Mouse (Mus musculus) forebrain, embryonic 15.5 days (tissue): ENCODE measurements at regions not wholly inside any gene's neighbourhood (a gene's known extent, or its start where the extent isn't known, plus 50 kb on each side); places are given as distances from the start of the nearest gene placed in this dataset.

Experiments
- ATAC-seq: fragments of 200-750 bp; cut with Nextera tagmentation; replicated peaks from 2 replicates; pipeline ENCODE4 v1.8.0; 2017; ENCODE audit warnings: mild to moderate bottlenecking, moderate TSS enrichment, moderate library complexity
- H3K27ac ChIP-seq: fragments of 300-500 bp; sonication (generic); replicated peaks from 2 replicates; pipeline ENCODE4 v1.5.1; 2015; ENCODE audit warnings: mild to moderate bottlenecking, inconsistent platforms
- H3K27me3 ChIP-seq: fragments of 300-500 bp; sonication (generic); 2 replicates; pipeline ENCODE4 v1.6.1; 2015; ENCODE audit warnings: inconsistent platforms
- H3K36me3 ChIP-seq: fragments of 300-500 bp; sonication (generic); 2 replicates; pipeline ENCODE4 v1.6.1; 2015; ENCODE audit warnings: mild to moderate bottlenecking, inconsistent platforms
- H3K4me1 ChIP-seq: fragments of 300-500 bp; sonication (generic); 2 replicates; pipeline ENCODE4 v1.6.1; 2015; ENCODE audit warnings: inconsistent platforms
- H3K4me2 ChIP-seq: fragments of 300-500 bp; sonication (generic); replicated peaks from 2 replicates; pipeline ENCODE4 v1.6.1; 2015; ENCODE audit warnings: mild to moderate bottlenecking, inconsistent platforms
- H3K4me3 ChIP-seq: fragments of 300-500 bp; sonication (generic); 2 replicates; pipeline ENCODE4 v1.5.1; 2015; ENCODE audit warnings: mild to moderate bottlenecking, inconsistent platforms
- H3K9ac ChIP-seq: fragments of 300-500 bp; sonication (generic); replicated peaks from 2 replicates; pipeline ENCODE4 v1.6.1; 2015; ENCODE audit warnings: mild to moderate bottlenecking, inconsistent platforms
- H3K9me3 ChIP-seq: fragments of 300-500 bp; sonication (generic); 2 replicates; pipeline ENCODE4 v1.6.1; 2016; ENCODE audit warnings: inconsistent platforms
- whole genome bisulfite sequencing: fragments of 180-500 bp; shearing (Covaris S2); methylation state at CpG from one replicate; pipeline ENCODE4 v1.1.7; 2015; ENCODE audit warnings: mixed read lengths; 5-methylcytosine and 5-hydroxymethylcytosine counted together

DNA sequence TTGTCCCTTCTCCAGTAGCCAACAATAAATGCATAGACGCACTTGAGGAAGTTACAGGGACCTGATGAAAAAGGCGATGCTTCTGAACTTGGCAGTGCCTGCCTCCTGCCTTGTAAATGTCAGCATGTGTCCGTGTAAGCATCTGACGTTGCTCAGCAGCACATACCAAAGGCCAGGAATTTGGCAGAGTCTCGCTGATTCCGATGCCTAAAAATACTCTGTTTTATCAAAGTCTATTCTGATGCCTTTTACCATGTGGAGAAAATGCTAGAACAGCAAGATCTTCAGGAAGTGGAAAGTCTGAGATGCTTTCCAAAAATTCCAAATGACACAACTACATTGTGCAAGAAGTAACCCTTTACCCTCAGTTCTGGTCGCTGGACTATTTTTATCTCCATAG, 92.5 kb upstream of the N6amt1 start:
- Histone ChIP-seq H3K4me2 (no peak overlapping the region), H3K27ac (no peak overlapping the region), H3K9ac (no peak overlapping the region), H3K27me3 (no peaks in the 10 kb centered on the region), H3K9me3 (no peaks in the 10 kb centered on the region), H3K4me1 (0 out of 2 replicates have a peak, but pooled peaks cover 5% of the 10 kb centered on the region), H3K4me3 (no peak overlapping the region), H3K36me3 (no peaks in the 10 kb centered on the region)
- no peak for ATAC-seq
- WGBS = 57% methylated on average over 7 of the region's 7 CpGs

DNA sequence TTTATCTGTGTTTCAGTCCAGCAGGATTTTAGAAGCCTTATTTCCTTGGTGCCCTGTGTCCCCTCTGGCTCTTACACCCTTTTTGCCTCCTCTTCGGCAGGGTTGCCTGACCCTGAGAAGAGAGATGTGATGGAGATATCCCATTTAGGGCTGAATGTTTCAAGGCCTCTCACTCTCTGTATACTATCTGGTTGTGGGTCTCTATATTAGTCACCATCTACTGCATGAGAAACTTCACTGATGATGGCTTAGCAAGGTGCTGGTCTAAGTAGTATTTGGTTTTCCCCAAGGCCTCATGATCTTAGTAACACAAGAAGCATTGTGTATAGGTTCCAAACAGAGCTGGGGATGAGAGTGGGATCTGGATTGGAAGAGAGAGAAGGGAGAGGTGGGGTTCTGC, 99.2 kb upstream of the N6amt1 start:
- H3K27me3 ChIP-seq = no peaks in the 10 kb centered on the region
- no peaks in the 10 kb centered on the region for H3K4me1 ChIP-seq
- no peak overlapping the region for H3K4me2 ChIP-seq
- H3K4me3 ChIP-seq = no peak overlapping the region
- 89% methylated on average over 1 of the region's 1 CpGs for WGBS
- no peak for ATAC-seq
- H3K9ac ChIP-seq = no peak overlapping the region
- no peak overlapping the region for H3K27ac ChIP-seq
- no peaks in the 10 kb centered on the region for H3K36me3 ChIP-seq
- no peaks in the 10 kb centered on the region for H3K9me3 ChIP-seq

DNA sequence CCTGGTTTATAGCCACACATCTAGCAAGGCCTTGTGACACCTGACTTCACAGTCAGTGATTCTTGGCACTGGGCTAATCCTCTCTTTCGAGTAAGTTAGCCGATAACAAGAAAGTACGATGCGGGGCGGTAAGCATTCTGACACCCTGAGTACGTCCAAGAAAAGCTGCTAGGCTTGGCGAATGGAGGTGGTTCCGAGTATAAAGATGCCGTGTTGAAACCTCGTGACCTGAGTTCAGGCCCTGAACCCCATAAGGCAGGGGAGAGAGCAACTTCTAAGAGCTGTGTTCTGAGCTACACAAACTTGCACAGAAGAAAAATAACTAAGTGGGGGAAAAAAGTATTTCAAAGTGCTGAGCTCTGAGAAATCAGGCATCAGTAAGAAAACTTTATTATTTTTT, 103.5 kb upstream of the N6amt1 start:
- no peaks in the 10 kb centered on the region for H3K4me1 ChIP-seq
- no peak overlapping the region for H3K4me2 ChIP-seq
- peak; percentile 7; the same call in 1 of the 2 replicates for ATAC-seq
- no peaks in the 10 kb centered on the region for H3K27me3 ChIP-seq
- WGBS = 84% methylated on average over 10 of the region's 10 CpGs
- no peaks in the 10 kb centered on the region for H3K36me3 ChIP-seq
- no peak overlapping the region for H3K4me3 ChIP-seq
- H3K27ac ChIP-seq = no peak overlapping the region
- no peaks in the 10 kb centered on the region for H3K9me3 ChIP-seq
- no peak overlapping the region for H3K9ac ChIP-seq

DNA sequence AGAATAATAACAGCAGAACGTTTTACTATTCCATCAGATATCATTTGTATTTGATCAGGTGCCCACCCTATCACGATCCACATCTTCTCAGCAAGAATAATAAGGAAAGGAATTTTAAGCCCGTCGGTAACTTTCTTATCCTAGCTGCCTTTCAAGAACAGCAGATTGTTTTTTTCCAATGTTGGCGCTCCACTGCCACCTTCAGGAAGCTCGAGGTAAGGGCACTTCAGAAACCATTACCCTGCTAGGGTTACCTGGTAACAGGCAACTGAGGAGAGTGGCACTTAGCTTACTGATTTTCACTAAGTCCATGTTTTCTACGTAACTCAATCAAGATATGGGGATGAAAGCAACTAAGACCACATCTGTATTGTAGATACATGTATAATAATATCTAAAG, 104.1 kb upstream of the N6amt1 start:
- no peak overlapping the region for H3K27ac ChIP-seq
- WGBS = 32% methylated on average over 7 of the region's 7 CpGs
- H3K4me3 ChIP-seq = no peak overlapping the region
- no peak overlapping the region for H3K9ac ChIP-seq
- H3K9me3 ChIP-seq = no peaks in the 10 kb centered on the region
- no peak overlapping the region for H3K4me2 ChIP-seq
- H3K27me3 ChIP-seq = no peaks in the 10 kb centered on the region
- H3K4me1 ChIP-seq = no peaks in the 10 kb centered on the region
- H3K36me3 ChIP-seq = no peaks in the 10 kb centered on the region
- ATAC-seq = peak; percentile 20; the same call in 1 of the 2 replicates

DNA sequence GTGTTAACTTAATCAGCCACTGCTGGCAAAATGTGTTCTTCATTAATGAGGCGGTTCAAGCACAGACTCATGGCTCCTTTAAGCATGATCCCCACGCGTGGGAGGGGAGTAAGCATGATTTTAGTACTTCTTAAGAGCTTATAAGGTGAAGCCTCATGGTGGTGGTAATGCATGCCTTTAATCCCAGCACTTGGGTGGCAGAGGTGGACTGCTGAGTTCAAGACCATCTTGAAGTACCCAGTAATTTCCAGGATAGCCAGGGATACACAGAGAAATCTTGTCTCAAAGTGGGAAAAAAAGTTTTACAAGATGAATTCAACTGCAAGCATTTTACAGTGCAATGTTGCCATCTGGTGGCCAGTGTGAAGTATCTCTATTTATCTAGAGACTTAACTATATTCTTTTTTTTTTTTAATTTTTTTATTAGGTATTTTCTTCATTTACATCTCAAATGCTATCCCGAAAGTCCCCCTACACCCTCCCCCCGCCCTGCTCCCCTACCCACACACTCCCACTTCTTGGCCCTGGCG, 105.4 kb upstream of the N6amt1 start:
- H3K27ac ChIP-seq = no peak overlapping the region
- H3K27me3 ChIP-seq = no peaks in the 10 kb centered on the region
- ATAC-seq = peak; percentile 41
- no peak overlapping the region for H3K9ac ChIP-seq
- no peaks in the 10 kb centered on the region for H3K9me3 ChIP-seq
- 41% methylated on average over 6 of the region's 6 CpGs for WGBS
- no peaks in the 10 kb centered on the region for H3K4me1 ChIP-seq
- no peak overlapping the region for H3K4me2 ChIP-seq
- no peaks in the 10 kb centered on the region for H3K36me3 ChIP-seq
- H3K4me3 ChIP-seq = no peak overlapping the region

DNA sequence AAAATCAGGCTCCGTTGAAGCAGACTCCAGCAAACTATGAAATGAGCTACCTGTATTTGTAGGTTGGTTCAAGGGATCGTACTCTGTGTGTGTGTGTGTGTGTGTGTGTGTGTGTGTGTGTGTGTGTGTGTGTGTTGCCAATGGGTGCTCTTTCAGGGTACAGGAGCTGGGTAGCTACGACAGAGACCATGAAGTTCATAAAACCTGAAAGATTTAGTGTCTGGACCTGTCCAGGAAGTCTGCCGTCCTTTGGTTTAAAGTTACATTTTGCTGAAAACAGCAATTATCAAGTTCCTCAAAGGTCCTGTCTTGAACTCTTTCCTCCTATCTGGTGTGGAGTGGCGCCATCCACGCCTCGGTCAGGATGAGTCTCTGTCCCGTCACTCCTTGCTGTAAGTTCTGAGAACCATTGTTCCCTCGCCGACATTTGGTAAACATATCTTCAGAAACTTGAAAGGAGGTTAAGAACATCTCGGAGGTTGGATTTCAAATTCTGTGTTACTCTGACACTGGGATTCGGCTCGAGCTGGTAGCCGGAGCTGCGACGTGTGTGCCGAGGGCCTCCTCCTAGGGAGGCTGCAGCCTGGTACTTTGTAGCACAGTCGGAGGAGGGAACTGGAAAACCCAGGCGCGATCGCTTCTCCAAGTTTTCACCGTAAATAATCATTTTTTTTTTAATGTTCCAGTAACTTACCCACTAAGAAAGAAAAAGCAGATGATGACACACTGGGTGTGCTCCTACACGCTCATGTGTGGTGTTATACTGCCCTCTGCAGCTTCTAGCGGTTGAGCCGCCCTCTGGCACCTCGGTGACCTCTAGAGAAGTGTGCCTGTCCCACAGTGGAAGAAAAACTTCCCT, 107.8 kb upstream of the N6amt1 start:
- Histone ChIP-seq H3K27me3 (no peaks in the 10 kb centered on the region), H3K4me1 (no peaks in the 10 kb centered on the region), H3K36me3 (no peaks in the 10 kb centered on the region), H3K27ac (no peak overlapping the region), H3K4me2 (no peak overlapping the region), H3K4me3 (no peak overlapping the region), H3K9ac (no peak overlapping the region), H3K9me3 (no peaks in the 10 kb centered on the region)
- WGBS = 67% methylated on average over 26 of the region's 26 CpGs
- ATAC-seq = peak; percentile 67; the same call in 1 of the 2 replicates

DNA sequence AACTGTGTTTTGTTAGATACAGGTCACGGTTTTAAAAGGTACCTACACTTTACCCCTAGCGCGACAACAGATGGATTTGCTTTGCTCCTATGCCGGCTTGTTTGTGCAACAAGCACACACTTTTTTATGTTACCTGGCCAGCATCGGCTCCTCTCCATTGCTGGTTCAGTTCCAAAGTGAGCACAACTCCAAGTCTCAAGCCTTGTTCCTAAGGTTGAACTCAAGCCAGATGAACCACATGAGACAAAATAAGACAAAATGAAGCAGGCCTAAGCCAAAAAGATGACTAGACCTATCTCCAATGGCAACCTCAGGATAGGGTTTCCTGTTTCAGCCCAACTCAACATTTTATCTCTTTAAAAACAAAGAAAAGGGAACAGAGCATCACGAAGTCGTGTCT, 108.5 kb upstream of the N6amt1 start:
- no peak overlapping the region for H3K27ac ChIP-seq
- WGBS = 87% methylated on average over 7 of the region's 7 CpGs
- no peak overlapping the region for H3K9ac ChIP-seq
- H3K9me3 ChIP-seq = no peaks in the 10 kb centered on the region
- H3K36me3 ChIP-seq = no peaks in the 10 kb centered on the region
- H3K4me2 ChIP-seq = no peak overlapping the region
- H3K4me1 ChIP-seq = no peaks in the 10 kb centered on the region
- H3K4me3 ChIP-seq = no peak overlapping the region
- ATAC-seq = no peak
- no peaks in the 10 kb centered on the region for H3K27me3 ChIP-seq

DNA sequence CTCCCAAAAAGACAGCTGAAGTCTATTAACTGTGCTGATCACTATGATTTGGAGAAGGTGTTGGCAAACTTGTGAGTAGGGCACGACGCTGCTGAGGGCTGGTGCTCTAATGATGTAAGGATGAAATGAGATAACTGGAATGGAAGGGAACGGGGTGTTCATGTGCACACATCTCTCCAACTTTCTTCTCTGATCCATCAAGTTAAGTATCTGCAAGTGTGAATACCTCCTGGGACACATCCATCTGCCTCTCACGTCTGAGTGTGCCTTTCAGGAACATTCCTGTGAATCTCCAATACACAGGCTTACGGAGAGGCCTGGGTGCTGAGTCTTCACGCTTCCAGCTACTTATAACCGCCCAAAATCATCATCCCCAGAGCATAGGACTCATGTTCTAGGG, 112.0 kb upstream of the N6amt1 start:
- Histone ChIP-seq H3K36me3 (no peaks in the 10 kb centered on the region), H3K9ac (no peak overlapping the region), H3K27ac (no peak overlapping the region), H3K4me2 (no peak overlapping the region), H3K4me1 (no peaks in the 10 kb centered on the region), H3K9me3 (no peaks in the 10 kb centered on the region), H3K27me3 (no peaks in the 10 kb centered on the region), H3K4me3 (no peak overlapping the region)
- no peak for ATAC-seq
- WGBS = 82% methylated on average over 7 of the region's 7 CpGs

DNA sequence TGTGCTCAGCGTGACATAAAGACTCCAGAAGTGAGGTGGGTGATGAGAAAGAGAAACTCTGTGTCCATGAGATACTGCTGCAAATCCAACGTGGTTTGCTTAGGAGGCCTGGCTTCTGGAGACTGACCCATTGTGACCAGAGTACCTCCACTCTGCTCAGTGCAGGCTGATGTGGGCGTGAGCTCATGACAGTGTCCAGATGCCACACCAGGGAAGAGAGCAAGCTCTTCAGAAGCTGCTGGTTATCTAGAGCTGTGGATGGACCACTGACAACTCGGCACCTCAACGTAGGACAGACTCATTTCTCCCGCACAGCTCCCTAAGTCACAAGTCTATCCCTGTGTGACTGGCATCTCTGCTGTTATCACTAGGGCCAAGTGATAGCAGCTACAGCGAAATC, 114.9 kb upstream of the N6amt1 start:
- 92% methylated on average over 7 of the region's 7 CpGs for WGBS
- Histone ChIP-seq H3K27me3 (no peaks in the 10 kb centered on the region), H3K27ac (no peak overlapping the region), H3K4me1 (no peaks in the 10 kb centered on the region), H3K36me3 (no peaks in the 10 kb centered on the region), H3K4me3 (no peak overlapping the region), H3K9ac (no peak overlapping the region), H3K4me2 (no peak overlapping the region), H3K9me3 (no peaks in the 10 kb centered on the region)
- ATAC-seq = no peak

DNA sequence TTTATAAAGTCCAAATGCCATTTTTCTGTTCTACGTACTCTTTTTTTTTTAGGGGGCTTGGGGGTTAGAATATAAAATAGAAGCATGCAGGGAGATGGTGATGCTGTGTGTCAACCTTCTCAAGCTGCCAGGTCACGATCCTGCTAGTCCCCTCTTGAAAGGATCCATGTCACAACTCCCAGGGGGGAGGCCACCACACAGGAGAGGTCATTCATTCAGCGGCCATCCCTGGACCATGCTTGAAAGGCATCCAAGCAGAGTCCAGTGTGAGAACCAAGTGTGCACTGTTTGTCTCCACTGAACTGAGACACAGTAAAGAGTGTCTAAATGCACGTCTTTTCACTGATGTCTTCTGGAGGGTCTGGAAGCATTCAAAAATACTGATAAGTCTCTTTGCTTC, 119.8 kb upstream of the N6amt1 start:
- Histone ChIP-seq H3K27me3 (no peaks in the 10 kb centered on the region), H3K9ac (no peak overlapping the region), H3K4me1 (no peaks in the 10 kb centered on the region), H3K27ac (no peak overlapping the region), H3K9me3 (no peaks in the 10 kb centered on the region), H3K36me3 (no peaks in the 10 kb centered on the region), H3K4me2 (no peak overlapping the region), H3K4me3 (no peak overlapping the region)
- 65% methylated on average over 4 of the region's 4 CpGs for WGBS
- ATAC-seq = no peak

DNA sequence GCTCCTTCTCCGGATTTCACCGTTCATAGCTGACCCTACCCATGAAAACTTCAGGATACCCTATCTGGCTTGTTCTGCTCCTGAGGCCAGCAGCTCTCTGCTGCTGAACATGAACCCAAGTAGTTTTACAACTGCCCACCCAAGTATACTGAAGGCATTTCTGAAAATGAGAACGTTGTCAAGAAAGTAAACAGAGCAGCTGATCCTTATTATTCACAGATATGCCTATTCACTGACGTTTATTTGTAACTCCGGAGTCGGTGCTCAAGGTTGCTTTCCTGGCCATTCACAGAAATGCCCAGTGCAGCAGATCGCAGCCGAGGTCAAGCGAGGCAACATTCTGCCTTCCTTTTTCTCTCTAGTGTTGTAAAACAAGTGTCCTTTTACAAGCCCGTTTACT, 128.4 kb upstream of the N6amt1 start:
- no peak for ATAC-seq
- H3K4me3 ChIP-seq = no peak overlapping the region
- 91% methylated on average over 10 of the region's 10 CpGs for WGBS
- H3K9ac ChIP-seq = no peak overlapping the region
- no peaks in the 10 kb centered on the region for H3K4me1 ChIP-seq
- H3K9me3 ChIP-seq = no peaks in the 10 kb centered on the region
- H3K36me3 ChIP-seq = no peaks in the 10 kb centered on the region
- H3K27me3 ChIP-seq = no peaks in the 10 kb centered on the region
- H3K4me2 ChIP-seq = no peak overlapping the region
- no peak overlapping the region for H3K27ac ChIP-seq

DNA sequence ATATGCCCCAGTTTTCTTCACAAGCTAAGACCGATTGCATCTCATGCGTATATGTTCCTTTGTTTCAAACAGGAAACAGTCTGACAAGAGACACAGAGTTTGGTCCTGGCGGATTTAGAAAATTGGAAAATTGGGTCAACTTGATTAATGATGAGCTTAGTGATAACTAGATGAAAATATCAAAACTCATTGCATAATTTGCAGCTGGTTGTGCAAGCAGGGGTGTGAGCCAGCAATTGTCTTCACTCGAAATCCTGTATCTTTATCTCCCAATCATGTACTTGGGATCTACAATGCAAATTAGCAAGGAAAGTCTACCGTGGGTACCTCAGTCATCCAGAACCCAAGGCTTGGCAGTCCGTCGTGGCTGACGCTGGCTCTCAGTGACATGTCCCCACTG, 128.9 kb upstream of the N6amt1 start:
- no peaks in the 10 kb centered on the region for H3K36me3 ChIP-seq
- ATAC-seq = no peak
- H3K27ac ChIP-seq = no peak overlapping the region
- no peaks in the 10 kb centered on the region for H3K4me1 ChIP-seq
- H3K4me3 ChIP-seq = no peak overlapping the region
- no peak overlapping the region for H3K9ac ChIP-seq
- no peaks in the 10 kb centered on the region for H3K9me3 ChIP-seq
- 86% methylated on average over 8 of the region's 8 CpGs for WGBS
- no peak overlapping the region for H3K4me2 ChIP-seq
- H3K27me3 ChIP-seq = no peaks in the 10 kb centered on the region

DNA sequence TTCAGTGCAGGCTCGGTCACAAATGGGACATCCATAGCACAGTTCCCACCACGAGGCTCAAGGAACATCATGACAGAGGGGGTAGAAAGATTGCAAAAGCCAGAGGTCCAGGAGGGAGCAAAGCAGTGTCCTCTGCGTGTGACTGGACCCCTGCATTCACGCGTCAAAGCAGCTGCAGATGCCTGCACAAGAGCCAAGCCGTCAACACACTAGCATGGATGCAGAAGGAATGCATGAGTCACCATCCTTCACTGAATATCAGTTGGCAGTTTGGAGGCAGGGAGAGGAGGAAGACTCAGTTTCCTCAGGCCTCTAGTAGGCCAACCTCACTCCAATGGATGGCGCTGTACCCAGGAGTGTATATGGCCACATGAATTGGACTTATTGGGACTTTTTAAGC, 130.0 kb upstream of the N6amt1 start:
- H3K27ac ChIP-seq = no peak overlapping the region
- H3K9me3 ChIP-seq = no peaks in the 10 kb centered on the region
- WGBS = 92% methylated on average over 7 of the region's 7 CpGs
- H3K27me3 ChIP-seq = no peaks in the 10 kb centered on the region
- no peak overlapping the region for H3K9ac ChIP-seq
- H3K4me1 ChIP-seq = no peaks in the 10 kb centered on the region
- H3K4me2 ChIP-seq = no peak overlapping the region
- H3K4me3 ChIP-seq = no peak overlapping the region
- H3K36me3 ChIP-seq = no peaks in the 10 kb centered on the region
- ATAC-seq = no peak
